Mouse (Mus musculus) kidney, adult 18-20 months (tissue): Measurements from ENCODE around the gene Arhgap27.

Source experiments
- DNase-seq: peaks from one replicate; pipeline ENCODE4 v3.0.0; 2021

Gene Arhgap27

DNA sequence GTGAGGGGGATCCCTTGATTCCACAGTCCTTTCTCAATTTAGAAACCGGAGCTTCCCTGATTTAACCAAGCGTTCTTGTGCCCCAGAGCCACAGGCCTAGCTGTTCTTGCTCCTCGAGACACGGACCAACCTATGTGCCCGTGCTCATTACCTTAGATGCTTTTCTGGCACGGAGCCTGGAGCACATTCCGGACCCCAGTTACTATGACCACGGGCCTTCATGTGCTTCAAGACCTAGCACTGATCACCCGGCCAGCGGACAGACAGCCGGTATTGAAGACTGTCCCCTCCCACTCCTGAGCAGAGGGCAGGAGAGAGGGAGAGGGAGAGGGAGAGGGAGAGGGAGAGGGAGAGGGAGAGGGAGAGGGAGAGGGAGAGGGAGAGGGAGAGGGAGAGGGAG, 8.2 kb downstream of the Arhgap27 start:
- DNase-seq: peak; percentile 78

- no peak for DNase-seq
These were observed 9.5 kb downstream of the Arhgap27 start for GRCm38 (mm10) chr11:103354033-103354432.

DNA sequence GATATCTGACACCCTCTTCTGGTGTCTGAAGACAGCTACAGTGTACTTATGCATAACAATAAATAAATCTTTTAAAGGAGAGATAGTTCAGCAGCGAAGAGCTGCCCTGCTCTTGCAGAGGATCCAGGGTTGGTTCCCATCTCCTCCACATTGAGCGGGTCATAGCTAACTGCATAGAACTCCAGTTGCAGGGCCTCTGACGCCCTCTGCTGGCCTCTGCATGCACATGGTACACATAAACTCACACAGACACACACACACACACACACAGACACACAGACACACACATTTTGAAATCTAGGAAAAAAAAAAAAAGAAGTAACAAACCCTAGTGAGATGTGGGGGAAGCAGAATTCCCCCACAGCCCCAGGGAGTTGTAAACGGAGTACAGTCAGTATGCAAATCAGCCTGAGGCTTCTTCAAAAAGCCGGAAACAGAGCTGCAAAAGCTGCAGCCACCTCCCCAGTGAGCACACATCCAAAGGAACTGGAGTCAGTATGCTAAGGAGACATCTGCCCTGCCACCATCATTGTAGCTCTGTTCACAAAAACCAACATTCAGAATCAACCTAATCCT, 11.2 kb downstream of the Arhgap27 start:
- no peak for DNase-seq

DNA sequence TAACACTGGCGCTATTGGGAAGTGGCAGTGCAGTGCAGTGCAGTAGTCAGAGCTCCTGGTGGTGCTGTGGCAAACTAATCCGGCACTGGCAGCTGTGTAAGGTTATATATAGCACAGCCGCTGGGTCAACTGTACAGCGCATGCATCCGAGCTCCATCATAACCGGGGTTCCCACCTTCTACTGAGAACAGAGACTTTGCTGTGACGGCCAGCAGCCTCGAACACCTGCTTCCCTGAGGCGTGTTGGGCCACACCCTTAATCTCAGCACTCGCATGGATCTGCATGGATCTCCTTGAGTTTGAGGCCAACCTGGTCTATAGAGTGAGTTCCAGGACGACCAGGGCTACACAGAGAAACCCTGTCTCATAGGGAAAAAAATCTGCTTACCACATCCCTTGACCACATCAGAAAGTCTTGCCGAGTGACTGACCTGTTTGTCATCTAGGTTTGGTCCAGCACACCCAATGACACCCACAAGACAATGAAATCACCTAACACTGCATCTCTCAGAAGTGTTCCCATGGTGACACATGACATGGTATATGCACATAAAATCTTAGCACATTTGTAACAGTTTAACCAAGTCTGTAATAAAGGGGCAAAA, 12.7 kb downstream of the Arhgap27 start:
- no peak for DNase-seq

DNA sequence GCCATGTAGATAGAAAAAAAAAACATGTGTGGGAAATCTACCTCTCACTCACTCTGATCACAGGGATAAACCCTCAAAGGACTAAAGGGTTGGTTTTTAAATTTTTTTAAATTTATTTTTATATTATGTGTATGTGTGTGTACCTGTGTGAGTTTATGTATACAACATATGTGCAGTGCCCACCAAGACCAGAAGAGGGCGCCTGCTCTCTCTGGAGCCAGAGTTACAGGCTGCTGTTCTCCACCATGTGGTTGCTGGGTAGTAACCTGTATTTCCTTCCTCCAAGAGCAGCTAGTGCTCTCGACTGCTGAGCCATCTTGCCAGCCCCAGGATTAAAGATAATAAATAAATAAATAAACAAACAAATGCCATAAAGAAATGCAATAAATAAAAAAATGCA, 13.8 kb downstream of the Arhgap27 start:
- DNase-seq: no peak

DNA sequence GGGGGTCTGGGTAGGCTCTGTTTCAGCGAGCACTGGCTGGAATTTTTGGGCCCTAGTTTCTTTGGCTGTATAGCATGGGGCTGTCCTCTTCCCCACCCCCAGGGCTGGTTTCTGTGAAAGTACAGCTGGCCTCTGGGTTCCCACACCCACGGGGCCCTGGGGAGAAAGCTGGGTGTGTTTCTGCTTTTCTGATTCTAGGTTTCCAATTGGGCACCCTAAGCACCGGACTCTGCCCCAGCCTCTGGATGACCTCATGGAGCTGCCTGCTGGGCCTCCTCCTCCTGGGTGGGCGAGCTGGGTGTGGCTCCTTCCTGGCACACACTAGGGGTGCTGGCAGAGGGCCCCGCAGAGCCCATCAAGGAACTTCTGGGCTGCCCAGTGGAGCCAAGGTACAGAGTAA, 16.8 kb downstream of the Arhgap27 start:
- DNase-seq: peak; percentile 84

DNA sequence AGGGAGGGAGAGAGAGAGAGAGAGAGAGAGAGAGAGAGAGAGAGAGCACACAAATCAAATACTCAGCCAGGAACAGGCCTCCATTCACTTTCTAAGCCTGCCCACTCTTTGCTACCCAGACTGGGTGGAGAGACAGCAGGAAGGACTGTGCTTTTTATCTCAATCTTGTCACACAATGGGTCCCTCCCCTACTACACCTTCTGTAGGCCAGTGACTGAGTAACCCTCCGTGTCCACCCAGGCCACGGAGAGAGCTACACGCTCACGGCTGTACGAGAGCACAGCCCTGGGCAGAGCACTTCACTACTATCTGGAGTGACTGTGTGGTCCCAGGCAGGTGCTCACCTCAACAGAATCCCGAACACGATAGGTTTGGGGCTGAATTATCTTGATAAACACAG, 17.3 kb downstream of the Arhgap27 start:
- no peak for DNase-seq

GRCm38 (mm10) chr11:103345408-103346091, 17.9 kb downstream of the Arhgap27 start:
- no peak for DNase-seq

DNA sequence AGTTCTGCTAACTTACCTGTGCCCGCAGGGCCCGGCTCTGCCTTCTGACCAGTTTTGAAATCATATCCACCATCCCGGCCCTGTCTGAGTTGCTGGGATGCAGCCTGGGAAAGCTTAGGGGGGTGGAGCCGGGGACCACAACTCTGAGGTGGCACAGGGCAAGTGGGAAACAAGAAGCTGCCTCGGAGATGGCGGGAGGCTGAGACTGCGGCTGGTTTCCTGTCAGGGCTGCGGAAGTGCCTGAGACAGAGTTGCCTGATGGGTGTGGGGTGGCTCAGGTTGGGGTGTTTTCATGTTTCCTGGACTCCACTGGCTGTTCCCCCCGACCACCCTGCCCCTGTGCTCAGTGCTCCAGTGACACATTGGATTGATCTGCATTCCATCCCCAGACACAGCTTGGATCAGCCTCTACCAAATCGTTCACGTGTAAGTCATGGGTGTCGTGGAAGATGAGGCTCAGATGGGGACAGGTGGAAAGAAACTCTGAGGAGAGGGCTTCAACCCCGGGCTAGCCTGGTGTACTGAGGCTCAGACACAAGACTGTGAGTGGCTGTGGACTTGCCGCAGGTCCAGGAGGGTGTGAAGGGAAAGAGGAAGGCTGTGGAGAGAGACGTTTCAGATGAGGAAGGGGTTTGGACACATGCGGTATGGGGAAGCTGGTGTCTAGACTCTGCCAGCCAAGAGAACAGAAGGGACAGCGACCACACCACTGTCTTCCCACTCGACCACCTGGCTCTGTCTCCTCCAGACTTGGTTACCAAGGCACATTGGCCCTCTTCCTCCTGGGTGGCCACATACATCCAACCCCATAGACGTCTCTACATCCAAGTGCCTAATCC, 18.8 kb downstream of the Arhgap27 start:
- no peak for DNase-seq

DNA sequence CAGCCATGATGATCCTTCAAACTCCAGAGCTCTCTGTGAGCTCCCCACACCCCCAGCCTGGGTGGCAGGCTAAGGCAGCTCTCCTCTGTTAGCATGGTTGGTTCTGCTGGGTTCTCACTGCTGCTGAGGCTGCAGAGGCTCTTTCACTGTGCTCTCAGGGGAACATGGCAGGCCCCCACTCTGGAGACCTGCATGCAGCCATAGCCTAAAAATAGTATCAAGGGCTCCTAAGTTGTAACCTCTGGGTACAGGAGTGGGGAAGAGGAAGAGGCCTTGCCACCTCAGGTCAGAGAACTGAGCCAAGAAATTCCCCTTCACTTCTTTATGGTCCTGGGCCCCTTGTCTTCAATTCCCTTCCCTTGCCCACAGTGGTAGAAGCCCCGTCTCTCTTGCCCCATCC, 19.6 kb downstream of the Arhgap27 start:
- DNase-seq: no peak

GRCm38 (mm10) chr11:103343063-103343462, 20.4 kb downstream of the Arhgap27 start:
- no peak for DNase-seq

DNA sequence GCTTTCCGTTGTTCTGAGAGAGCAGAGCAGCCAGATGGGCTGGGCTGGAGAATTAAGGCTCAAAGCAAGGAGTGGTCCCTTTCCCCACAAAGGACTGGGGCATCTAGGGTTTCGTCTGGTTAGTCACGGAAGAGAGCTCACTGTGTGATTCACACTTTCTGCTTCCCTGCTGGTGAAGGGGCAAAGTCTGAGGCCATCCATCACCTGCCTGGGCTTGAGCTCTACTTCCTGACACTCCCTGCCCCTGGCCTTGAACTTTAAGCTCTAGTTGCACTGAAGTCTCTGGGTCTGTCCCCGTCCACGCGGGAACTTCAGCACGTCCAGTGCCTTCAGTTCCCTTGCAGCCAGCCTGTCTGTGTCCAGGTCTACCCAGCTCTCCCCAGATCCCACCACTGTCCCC, 22.8 kb downstream of the Arhgap27 start:
- DNase-seq: peak; percentile 72

DNA sequence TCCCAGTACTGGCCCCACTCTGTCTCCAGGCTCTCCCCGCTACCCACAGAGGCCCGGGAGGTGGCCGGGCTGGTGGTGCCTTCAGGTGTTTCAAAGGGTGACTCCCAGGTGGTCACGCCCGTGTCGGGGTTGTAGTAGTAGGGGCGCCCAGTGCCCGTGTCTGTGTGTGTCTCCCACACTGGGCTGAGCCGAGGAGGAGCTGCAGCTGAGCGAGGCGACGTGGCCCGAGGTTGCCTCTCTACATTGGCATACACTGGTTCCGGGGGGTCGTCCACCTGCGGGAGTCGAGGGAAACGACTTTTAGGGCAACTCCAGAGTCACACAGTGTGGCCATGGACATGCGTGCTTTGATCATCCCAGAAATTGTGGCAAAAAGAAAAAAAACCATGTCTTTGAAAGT, 23.4 kb downstream of the Arhgap27 start:
- no peak for DNase-seq

DNA sequence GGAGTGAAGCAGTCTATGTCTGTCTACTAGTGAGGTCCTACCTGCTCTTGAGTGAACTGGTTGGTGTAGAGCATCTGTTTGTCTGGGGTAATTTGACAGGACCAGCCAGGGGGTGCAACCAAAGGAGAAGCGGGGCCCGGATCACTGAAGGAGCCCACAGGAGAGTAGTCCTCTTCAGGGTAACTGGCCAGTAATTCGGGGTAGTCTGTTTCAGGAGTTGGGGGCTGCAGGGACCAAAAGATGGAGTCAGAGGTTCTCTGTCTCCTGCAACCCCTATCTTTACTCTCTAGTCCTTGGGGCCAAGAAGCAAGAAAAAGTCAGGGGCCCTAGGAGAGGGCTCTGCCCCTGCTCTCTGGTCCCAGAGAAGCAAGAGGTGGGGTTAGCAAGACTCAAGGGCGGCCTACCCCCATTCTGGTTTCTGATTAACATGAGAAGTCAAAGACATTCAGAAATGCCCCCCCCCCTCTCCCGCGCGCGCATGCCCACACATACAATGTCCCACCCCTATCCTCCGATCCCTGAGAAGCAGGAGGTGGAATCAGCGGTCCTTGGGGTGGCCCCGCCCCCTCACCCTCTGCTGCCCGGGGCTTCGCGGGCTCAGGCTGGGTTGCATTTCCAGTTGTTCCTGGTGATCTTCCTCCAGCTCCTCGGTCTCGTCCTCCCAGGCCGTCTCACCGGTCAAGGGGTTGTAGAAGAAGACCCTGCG, 23.9 kb downstream of the Arhgap27 start:
- peak; percentile 79 for DNase-seq

DNA sequence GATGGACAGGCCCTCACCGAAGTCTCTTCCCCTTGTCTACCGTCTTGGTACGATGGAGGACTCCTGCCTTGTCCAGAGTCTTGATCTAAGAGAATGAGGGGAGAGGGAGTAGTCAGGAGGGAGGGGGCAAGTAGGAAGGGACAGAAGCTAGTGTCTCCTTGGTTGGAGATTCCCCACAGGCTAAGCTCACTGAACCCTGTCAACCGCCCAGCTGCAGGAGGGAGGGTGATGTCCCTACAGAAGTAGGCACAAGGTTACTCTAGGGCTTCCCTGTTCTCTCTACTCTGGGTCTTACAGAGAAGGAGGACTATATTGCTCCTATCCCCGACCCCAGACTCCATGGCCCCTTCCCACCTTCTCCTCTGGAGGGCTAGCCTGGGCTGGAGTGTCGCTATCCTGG, 24.8 kb downstream of the Arhgap27 start:
- DNase-seq: no peak

DNA sequence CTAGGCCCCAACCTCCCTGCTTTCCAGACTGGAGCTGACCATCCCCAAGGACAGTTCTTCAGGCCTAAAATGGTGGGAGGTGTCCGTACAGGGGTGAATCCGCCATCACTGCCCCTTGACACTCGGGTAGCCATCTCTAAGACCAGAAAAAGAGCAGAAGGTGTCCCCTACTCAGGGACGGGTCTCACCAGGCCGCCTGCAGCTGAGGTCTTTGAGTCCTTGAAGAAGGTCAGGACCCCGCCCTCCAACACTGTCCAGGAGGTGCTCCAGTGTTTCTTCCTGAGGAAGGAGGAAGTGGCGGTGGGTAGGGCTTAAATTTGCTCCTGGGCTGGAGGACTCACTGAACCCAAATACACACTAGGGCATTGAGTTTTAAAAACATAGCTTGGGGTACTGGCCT, 25.4 kb downstream of the Arhgap27 start:
- DNase-seq: no peak

DNA sequence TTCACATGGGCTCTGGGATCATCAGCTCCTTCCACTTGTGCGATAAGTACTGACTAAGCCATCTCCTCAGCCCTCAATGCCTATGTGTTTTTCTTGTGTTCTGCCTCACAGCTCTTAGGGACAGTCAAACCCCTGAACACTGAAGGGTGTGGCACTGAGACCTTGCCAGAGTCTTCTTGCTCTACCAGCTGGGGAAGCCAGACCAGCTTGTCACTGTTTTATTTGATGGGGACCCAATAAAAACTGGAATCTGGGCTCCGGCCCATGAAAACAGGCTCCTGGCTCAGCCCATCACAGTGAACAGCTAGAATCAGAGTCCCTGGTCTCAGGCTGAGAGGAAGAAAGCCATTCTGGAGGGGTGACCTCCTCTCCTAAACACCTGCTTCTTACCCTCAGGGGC, 26.3 kb downstream of the Arhgap27 start:
- no peak for DNase-seq

GRCm38 (mm10) chr11:103335561-103335960, 27.9 kb downstream of the Arhgap27 start:
- peak; percentile 58 for DNase-seq

DNA sequence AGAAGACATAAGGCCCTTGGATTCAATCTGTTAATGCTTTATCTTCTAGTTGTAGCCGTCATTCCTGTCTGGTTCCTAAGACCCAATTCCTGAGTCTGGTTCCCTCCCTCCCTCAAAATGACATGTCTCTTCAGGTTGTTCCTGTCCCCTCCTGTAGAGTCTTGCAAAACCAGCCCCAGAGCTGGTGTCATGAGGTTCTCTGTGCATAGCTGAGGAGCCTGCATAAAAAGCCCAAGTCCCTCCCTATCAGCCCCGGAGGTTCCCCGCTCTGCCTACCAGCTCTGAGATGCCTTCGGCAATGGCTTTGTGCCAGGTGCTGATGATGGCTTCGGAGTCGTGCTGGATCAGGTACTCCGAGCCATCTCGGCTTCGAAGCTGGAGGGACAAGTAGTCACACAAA, 28.6 kb downstream of the Arhgap27 start:
- no peak for DNase-seq

- peak; percentile 57 for DNase-seq
These were observed 29.6 kb downstream of the Arhgap27 start for GRCm38 (mm10) chr11:103333719-103334398.

DNA sequence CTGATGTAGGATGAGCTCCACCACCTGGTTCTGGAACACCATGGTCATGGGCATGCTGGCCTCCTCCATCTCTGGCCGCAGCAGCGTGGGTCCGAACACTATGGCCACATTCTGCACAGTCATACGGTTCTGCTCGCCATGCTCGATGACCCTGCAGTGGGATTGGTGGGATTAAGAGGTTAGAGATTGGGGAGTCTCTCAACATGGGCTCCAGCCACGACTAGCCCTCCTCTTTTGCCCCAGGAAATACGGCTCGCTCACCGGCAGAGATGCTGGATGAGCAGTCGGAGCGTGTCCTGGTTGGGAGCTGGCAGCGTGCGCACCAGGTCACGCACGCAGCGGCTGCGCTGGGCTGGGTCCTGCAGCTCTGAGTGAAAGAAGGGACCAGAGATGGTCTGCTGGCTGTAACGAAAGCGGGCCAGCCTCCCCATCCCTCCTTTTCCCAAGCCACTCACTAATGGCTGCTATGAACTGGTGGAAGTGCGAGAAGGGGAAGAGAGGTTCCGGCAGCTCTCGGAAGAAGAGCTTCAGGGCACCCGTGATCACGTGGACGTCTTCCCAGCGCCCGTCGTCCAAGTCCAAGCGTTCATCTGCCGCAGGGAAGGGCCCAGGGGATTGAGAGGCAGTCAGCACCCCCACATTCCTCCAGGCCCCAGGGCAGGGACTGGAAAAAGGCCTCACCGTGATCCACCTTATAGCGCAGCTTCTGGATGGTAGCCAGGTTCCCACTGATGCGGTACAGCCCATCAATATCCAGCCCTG, 30.4 kb downstream of the Arhgap27 start:
- no peak for DNase-seq
